Mouse (Mus musculus): ENCODE results near the gene Cerk. TPM values are rescaled to one million over a fixed set of nuclear protein-coding genes. Genes with fewer than 3 reads are reported as not detected.
"Not testable (repeated sequence)": the region's sequence is repeated elsewhere in the genome, so short reads cannot be mapped to it uniquely, and the experiment has no call there.

The Cerk gene
- total RNA-seq, 2 experiments from 2014 or later: 57.3 to 58.8 TPM

GRCm38 (mm10) chr15:86165811-86166590 is 19.9 kb downstream of the Cerk start:
- DNase-seq (ENCODE audit: low spot score in 2 of 2): no peak

- DNase-seq (ENCODE audit: low spot score in 2 of 2): no peak
These were observed 21.1 kb downstream of the Cerk start for GRCm38 (mm10) chr15:86164718-86165345.

- not testable (repeated sequence) for DNase-seq (ENCODE audit: low spot score in 2 of 2)
These were observed 24.1 kb downstream of the Cerk start for GRCm38 (mm10) chr15:86161800-86162199.

- no peak for DNase-seq (ENCODE audit: low spot score in 2 of 2)
These were observed 25.0 kb downstream of the Cerk start for GRCm38 (mm10) chr15:86160906-86161305.

- DNase-seq (ENCODE audit: low spot score in 2 of 2): no peak
These were observed 26.2 kb downstream of the Cerk start for GRCm38 (mm10) chr15:86159719-86160118.

GRCm38 (mm10) chr15:86159093-86159492 is 26.8 kb downstream of the Cerk start:
- DNase-seq (ENCODE audit: low spot score in 2 of 2): no peak

DNA sequence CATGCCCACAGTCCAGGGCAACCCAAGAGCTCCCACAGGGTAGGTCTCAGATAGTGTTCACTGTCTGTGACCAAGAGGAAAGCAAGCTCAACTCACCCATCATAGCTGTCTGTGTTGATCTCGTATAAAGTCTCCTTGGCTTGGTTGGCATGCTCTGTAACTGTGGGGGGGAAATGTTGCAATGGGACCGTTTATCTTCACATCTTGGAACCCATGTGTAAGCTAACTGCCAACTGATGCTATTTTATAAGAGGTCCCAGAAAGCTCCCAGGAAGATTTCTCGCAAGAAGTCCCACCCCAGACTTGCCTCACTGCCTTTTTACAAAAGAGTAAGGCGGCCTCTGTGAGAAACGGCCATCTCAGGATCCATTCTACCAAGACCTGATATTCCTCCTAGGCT is 29.4 kb downstream of the Cerk start:
- DNase-seq (ENCODE audit: low spot score in 2 of 2): no peak

DNA sequence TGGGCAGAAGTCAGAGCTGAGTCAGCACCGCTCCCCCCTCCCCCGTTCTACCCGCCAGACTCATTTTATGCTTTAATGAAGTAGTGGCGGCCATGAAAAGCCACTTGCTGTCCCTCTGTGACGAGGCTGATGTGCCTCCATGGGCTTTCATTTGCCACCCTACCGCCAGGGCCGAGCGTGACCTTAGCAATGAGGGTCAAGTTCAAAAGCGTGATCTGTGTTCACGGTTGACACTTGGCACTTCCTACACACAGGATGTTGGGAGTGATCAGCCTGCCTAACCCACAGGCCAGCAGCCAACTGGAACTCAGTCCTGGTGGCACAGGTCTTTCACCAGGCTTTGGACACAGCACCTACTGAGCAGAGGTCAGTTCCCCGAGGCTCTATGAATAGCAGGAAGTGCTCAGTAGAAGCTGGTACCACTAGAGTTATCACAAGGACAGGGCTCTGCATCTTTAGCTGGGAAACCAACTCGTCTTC is 32.4 kb downstream of the Cerk start:
- DNase-seq (ENCODE audit: low spot score in 2 of 2): no peak

- no peak for DNase-seq (ENCODE audit: low spot score in 2 of 2)
These were observed 35.3 kb downstream of the Cerk start for GRCm38 (mm10) chr15:86150593-86150992.

- no peak for DNase-seq (ENCODE audit: low spot score in 2 of 2)
These were observed 39.0 kb downstream of the Cerk start for GRCm38 (mm10) chr15:86146922-86147321.

DNA sequence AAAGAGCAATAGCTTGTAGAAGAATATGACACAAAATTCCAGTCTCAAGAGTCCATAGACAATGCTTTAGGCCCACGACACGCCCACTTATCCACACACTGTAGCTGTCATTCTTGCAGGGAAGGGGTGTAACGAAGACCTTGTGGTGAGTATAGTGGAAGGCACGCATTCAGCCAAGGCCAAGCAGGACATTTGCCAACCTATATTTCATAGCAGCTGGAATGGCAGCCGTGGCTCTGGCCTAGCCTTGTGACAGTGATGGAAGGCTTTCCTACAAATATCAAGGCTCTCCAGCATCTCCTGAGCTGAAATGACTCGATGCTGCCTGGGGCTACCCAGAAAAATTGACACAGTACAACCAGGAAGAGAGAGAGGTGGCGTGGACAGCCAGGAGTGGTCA is 40.9 kb downstream of the Cerk start:
- no peak for DNase-seq (ENCODE audit: low spot score in 2 of 2)

- no peak for DNase-seq (ENCODE audit: low spot score in 2 of 2)
These were observed 41.4 kb downstream of the Cerk start for GRCm38 (mm10) chr15:86144577-86144976.

GRCm38 (mm10) chr15:86140323-86140722 is 45.6 kb downstream of the Cerk start:
- peak; percentile 66 to 72 for DNase-seq (ENCODE audit: low spot score in 2 of 2)

- peak in 1 of 2 experiments; percentile 59 for DNase-seq (ENCODE audit: low spot score in 2 of 2)
These were observed 48.3 kb downstream of the Cerk start for GRCm38 (mm10) chr15:86137638-86138037.

- peak; percentile 89 to 94 for DNase-seq (ENCODE audit: low spot score in 2 of 2)
These were observed 50.8 kb downstream of the Cerk start for GRCm38 (mm10) chr15:86134941-86135783.

DNA sequence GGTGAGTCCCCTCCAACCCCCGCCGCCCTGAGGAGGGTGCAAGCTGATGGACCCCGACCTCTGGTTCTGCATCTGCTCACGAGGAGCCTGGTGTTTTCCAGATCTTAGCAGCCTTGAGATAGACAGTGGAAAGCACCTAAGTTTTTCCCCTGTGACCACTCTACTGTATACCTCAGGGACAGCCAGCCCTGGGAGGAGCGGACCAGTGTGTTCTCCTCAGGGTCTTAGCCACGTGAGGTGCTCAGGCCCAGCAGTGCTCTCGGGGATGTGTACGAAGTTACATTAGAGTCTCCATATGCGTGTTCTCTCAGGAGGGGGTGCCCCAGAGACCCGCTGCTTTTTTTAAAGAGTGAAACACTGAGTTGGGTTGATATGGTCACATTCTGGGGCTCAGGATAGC is 55.3 kb downstream of the Cerk start:
- DNase-seq (ENCODE audit: low spot score in 2 of 2): no peak

DNA sequence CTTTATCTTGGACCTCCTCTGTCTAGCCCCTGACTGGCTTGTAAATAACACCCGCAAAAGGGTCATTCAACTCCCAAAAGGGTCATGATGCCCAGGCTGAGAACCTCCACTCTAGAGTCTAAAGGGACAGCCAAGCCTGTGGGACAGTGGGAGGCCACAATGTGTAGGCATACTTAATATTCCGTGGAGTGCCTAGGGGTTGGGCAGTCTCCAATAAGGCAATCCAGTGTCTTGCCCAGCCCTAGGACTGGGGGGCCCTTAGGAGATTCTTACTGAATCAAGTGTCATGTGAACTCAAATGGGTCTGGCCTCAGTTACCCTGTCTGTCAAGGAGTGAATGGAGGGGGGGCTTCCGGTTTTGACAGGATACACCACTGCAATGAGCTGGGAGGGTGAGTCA is 56.9 kb downstream of the Cerk start:
- DNase-seq (ENCODE audit: low spot score in 2 of 2): no peak

- peak; percentile 70 to 73 for DNase-seq (ENCODE audit: low spot score in 2 of 2)
These were observed 61.6 kb downstream of the Cerk start for GRCm38 (mm10) chr15:86124359-86124758.

DNA sequence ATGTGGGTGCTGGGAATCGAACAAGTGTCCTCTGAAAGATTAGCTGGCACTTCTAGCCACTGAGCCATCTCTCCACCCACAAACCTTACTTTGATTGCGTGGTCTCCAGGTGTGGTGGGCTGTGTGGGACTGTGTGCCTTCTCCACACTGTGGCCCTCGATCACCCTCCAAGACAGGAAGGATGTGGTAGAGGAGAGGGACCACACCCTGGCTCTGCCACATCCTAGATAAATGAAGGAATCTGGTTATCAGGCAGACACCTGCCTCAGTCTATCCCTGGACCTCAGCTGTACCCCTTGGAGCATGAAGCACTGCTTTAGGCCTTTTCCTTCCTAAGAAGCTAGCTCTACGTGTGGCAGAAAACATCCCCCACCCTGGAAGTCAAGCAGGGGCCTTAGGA is 62.5 kb downstream of the Cerk start:
- no peak for DNase-seq (ENCODE audit: low spot score in 2 of 2)

DNA sequence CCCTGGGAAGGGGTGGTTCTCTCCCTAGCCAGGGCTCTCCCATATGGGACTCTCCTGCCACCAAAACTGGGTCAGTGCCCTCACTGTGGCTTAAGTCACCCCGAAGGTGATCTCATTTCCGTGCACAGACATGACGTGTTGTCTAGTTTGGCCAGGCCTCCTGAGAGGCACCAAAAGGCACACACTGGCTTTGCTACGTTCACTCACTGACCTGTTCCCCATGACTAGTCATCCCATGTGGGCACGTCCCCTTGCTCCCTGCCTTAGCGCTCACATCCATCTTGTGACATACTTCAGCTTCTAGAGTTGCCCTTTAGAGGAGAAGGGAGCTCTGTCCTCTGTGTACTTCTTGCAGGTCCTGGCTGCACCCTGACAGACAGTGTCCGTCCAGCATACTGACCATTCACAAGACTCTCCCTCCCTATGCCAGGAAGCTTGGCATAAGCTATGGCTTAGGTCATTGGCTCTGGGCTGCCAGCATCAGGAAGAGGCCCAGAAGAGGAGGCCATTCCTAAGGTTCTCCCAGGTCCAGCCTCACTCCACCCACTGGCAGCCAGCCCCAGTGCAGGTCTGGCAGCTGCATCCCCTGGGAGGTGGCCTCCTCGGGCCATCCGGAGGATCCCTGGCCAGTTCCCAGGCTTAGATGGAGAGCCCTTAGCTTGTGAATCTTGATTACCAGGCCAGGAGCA is 63.5 kb downstream of the Cerk start:
- DNase-seq (ENCODE audit: low spot score in 2 of 2): no peak

- DNase-seq (ENCODE audit: low spot score in 2 of 2): no peak
These were observed 66.8 kb downstream of the Cerk start for GRCm38 (mm10) chr15:86119186-86119585.
